Mouse (Mus musculus): ENCODE data around the gene Heca. TPM values are rescaled to one million over a fixed set of nuclear protein-coding genes. Genes with fewer than 3 reads are reported as not detected.
A peak's percentile ranks its signal among the peaks of the same experiment; 100 is the strongest.
"Not testable (repeated sequence)": the region's sequence is repeated elsewhere in the genome, so short reads cannot be mapped to it uniquely, and the experiment has no call there.

Gene Heca
- polyA plus RNA-seq, 1 experiment = 21.8 TPM

DNA sequence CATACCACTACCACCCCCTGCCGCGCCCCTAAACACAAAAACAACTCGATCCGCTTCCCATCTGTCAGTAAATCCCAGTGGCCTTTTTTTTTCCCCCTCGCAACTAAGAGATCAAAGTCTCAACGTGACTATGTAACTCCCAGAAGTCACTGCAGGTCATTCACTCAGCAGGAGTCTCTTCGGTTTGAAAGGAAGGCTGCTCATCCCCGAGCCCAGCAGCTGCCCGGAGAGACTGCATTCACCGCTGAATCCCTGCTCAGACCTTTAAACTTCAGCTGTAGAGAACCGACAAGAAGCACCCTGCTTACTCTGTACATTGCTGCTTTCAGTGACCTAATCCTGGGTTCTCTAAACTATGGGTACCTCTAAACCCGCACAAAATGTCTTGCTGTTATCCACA lies 120.5 kb downstream of the Heca start:
- peak; percentile 72 for DNase-seq (ENCODE audit: low read depth)
- no peak for TF ChIP-seq CTCF (IDR thresholded peaks at IDR 0.05; ENCODE audit: borderline replicate concordance, extremely low read depth, insufficient read depth, insufficient read length)
- TF ChIP-seq POLR2A (IDR thresholded peaks at IDR 0.05; ENCODE audit: borderline replicate concordance, extremely low read depth, insufficient read depth, insufficient read length, poor library complexity, severe bottlenecking) = no peak

GRCm38 (mm10) chr10:17820422-17820821 lies 127.4 kb downstream of the Heca start:
- DNase-seq (ENCODE audit: low read depth) = not testable (repeated sequence)

Other genes with a start within 250 kb of the Heca start
- gene Cited2, start 224.8 kb downstream of the Heca start, polyA plus RNA-seq (2012; rRNA removed) = 105 and 113 TPM in 2 replicates
- gene Txlnb, start 151.8 kb downstream of the Heca start, polyA plus RNA-seq (2012; rRNA removed) = 0.81 and 1.4 TPM in 2 replicates
- 61.8 and 123 TPM in 2 replicates for gene Abracl, start 75.2 kb upstream of the Heca start, polyA plus RNA-seq (2012; rRNA removed)
- gene Reps1, start 107.8 kb upstream of the Heca start, polyA plus RNA-seq (2012; rRNA removed) = 85.6 and 86.1 TPM in 2 replicates

Measured in brain, embryonic 14.5 days (tissue).